Mouse (Mus musculus) left cerebral cortex, postnatal 10 days (tissue): Measurements from ENCODE around the gene Cadm2. TPM values are rescaled to one million over a fixed set of nuclear protein-coding genes. Genes with fewer than 3 reads are reported as not detected.

ENCODE experiments used
- DNase-seq, 2 experiments: peaks; one replicate each; pipeline ENCODE4 v3.0.0; 2021 to 2022; ENCODE audit warnings: low spot score in 2 of 2, mixed read lengths in 1 of 2; ENCODE audit errors: extremely low spot score in 1 of 2
- intact Hi-C: fragments of 180-260 bp; cut with DNase I; formaldehyde crosslinking; loops from one replicate; pipeline ENCODE4 v1.15.1; 2025
- total RNA-seq, 2 experiments: library from RNA; stranded (reverse); gene quantifications; 2 replicates each; pipeline ENCODE4 v1.2.3; 2021

Gene Cadm2
- total RNA-seq, 2 experiments from 2014 or later, result 299 to 327 TPM

DNA sequence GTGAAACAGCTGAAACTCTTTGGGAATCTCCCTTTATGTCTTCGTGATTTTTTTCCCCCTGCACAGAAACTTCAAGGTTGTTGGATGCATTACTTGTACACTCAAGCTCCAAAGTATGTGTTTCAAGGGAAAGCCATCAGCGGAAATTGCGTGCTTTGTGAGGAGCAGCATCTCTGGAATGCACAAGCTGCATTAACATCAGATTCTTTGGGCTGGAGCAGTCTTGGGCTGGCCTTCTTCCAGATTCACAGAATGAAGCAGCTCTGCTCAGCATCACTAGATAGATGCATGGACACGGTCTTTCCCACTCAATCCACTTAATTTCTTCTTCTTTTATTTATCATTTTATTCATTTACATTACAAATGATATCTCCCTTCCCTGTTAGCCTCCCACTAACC, 977.1 kb downstream of the Cadm2 start:
- DNase-seq, result no peak
- intact Hi-C loops, result no loop called here

DNA sequence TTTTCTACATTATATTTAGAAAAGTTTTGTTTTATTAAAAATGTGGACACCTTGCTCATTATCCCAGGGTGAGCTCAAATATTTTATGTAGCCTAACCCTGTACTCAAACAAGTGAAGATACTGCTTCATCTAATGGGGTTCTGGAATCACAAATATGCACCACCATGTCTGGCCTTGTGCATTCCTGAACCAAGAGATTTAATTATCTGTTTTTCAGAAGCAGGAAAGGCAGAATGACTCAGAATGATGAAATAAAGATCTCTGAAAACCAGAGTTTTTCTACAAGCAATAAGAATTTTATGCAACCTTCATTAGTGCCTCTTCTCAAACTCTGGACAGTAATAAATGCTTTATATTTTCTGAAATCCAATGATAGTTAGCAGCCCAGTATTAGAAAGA, 993.2 kb downstream of the Cadm2 start:
- intact Hi-C loops, result no loop called here
- DNase-seq, result no peak

DNA sequence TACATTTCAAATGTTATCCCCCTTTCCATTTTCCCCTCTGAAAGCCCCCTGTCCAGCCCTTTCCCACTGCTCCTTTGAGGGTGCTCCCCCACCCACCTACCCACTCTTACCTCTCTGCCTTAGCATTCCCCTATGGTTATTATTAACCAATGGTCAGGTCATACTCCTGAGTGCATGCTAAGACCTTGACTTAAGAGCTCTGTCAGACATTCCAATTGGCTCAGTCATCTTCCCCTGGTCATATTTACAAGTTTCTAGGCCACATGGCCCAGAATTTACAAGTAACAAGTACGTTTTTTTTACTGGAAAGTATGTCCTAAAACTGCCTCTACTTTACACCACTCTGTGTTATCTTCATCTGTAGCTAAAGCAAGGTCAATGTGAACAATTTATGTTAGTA, 998.3 kb downstream of the Cadm2 start:
- intact Hi-C loops, result no loop called here
- no peak for DNase-seq

DNA sequence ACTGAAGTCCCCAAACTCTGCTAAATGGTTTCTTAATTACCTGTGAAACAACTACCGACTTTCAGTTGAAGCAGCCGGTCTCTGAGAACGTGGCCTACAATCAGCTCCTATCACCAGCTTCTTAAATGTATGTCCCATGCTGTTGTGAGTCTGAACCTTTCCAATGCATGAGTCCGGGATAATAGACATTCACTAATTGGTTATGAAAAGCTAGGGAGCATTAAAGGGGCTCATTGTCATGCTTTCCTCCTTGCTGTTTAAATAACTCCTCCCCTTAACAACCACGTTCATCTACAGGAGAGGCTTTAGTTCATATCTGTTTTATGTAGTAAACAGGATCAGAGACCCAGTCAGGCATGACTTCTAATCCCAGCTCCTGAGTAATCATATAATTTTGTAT, 1008.1 kb downstream of the Cadm2 start:
- no peak for DNase-seq
- intact Hi-C loops, result no loop called here
